Mouse (Mus musculus): ENCODE data around the gene Cbarp.
"Not testable (repeated sequence)": the region's sequence is repeated elsewhere in the genome, so short reads cannot be mapped to it uniquely, and the experiment has no call there.

Gene Cbarp

GRCm38 (mm10) chr10:80170052-80170451, 29.4 kb upstream of the Cbarp start:
- no peak for DNase-seq (ENCODE audit: low spot score in 2 of 2)

GRCm38 (mm10) chr10:80169651-80170050, 29.0 kb upstream of the Cbarp start:
- DNase-seq (ENCODE audit: low spot score in 2 of 2) = no peak

- DNase-seq (ENCODE audit: low spot score in 2 of 2) = no peak
These were observed 28.4 kb upstream of the Cbarp start for GRCm38 (mm10) chr10:80169070-80169469.

GRCm38 (mm10) chr10:80168038-80168661, 27.5 kb upstream of the Cbarp start:
- DNase-seq (ENCODE audit: low spot score in 2 of 2) = peak; percentile 87 to 90

- peak; percentile 98 to 99 for DNase-seq (ENCODE audit: low spot score in 2 of 2)
These were observed 26.9 kb upstream of the Cbarp start for GRCm38 (mm10) chr10:80167460-80168037.

- DNase-seq (ENCODE audit: low spot score in 2 of 2) = not testable (repeated sequence)
These were observed 25.5 kb upstream of the Cbarp start for GRCm38 (mm10) chr10:80166136-80166535.

GRCm38 (mm10) chr10:80165392-80166128, 24.9 kb upstream of the Cbarp start, which contains the start of gene Cirbp:
Gene Cirbp (plus strand): TSS chr10:80165985.
- DNase-seq (ENCODE audit: low spot score in 2 of 2) = peak in 1 of 2 experiments; percentile 29

GRCm38 (mm10) chr10:80164998-80165344, 24.3 kb upstream of the Cbarp start:
- peak; percentile 96 to 97 for DNase-seq (ENCODE audit: low spot score in 2 of 2)

GRCm38 (mm10) chr10:80164161-80164997, 23.7 kb upstream of the Cbarp start:
- DNase-seq (ENCODE audit: low spot score in 2 of 2) = peak in 1 of 2 experiments; percentile 32

- DNase-seq (ENCODE audit: low spot score in 2 of 2) = no peak
These were observed 23.1 kb upstream of the Cbarp start for GRCm38 (mm10) chr10:80163721-80164120.

GRCm38 (mm10) chr10:80162716-80163299, 22.2 kb upstream of the Cbarp start:
- peak in 1 of 2 experiments; percentile 31 for DNase-seq (ENCODE audit: low spot score in 2 of 2)

GRCm38 (mm10) chr10:80162243-80162608, 21.6 kb upstream of the Cbarp start:
- no peak for DNase-seq (ENCODE audit: low spot score in 2 of 2)

GRCm38 (mm10) chr10:80161522-80162242, 21.0 kb upstream of the Cbarp start:
- peak in 1 of 2 experiments; percentile 35 for DNase-seq (ENCODE audit: low spot score in 2 of 2)

- peak; percentile 74 to 75 for DNase-seq (ENCODE audit: low spot score in 2 of 2)
These were observed 20.1 kb upstream of the Cbarp start for GRCm38 (mm10) chr10:80160455-80161371.

- peak; percentile 100 for DNase-seq (ENCODE audit: low spot score in 2 of 2)
These were observed 19.2 kb upstream of the Cbarp start for GRCm38 (mm10) chr10:80159561-80160454.

- peak; percentile 80 to 83 for DNase-seq (ENCODE audit: low spot score in 2 of 2)
These were observed 18.5 kb upstream of the Cbarp start for GRCm38 (mm10) chr10:80159021-80159560.

GRCm38 (mm10) chr10:80158307-80158986, 17.8 kb upstream of the Cbarp start:
- DNase-seq (ENCODE audit: low spot score in 2 of 2) = peak; percentile 84 to 87

Data from spleen, postnatal 36 days (tissue).